9 mouse cellular contexts compared by ENCODE assay signal in the genomic region with DNA sequence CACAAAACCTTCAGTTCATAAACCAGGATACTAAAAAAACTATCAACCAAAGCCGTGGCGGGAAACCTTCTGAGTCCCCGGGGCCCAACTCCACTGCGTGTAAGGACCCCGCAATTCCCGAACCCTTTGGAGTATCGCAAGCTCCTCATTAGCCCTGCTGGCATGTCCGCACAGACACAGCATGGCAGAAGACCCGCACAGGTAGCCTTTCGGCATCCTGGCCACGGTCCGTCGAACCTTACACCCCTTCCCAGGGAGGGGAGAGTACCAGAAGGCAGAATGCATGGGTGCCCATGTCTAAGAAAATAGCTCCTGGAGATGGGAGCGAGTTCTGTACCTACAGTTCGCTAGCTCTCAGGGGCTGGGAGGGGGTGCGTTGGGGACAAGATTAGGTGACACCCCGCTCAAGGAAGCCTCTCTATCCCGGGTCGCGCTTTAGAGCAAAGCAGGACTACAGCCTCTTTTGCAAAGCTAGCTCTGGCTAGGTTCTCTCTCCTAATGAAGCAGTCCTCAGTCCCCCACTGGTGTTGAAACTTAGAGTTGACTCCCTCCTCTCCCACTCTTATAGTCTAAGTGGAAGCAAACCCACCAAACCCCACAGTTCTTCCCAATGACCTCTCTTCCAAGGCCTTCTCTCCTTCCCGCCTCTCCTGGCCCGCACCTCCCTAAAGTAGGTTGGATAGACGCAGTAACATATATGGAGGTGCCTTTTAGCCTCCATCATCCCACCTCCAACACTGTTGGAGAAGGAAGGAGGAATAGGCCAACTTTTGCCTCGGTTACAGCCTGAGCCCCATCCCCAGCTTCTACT. TPM values are rescaled to one million over a fixed set of nuclear protein-coding genes. Genes with fewer than 3 reads are reported as not detected.
A peak's percentile ranks its signal among the peaks of the same experiment; 100 is the strongest.
DNase-seq lines count a peak whose midpoint lies in the region; ATAC-seq lines count a peak whose summit lies in the region.
"Had no signal": no experiment of that assay in that cellular context is flagged by ENCODE, and none has a peak within 500 bp of the region (broad histone marks: within the 10 kb centered on the region; RNA-seq: fewer than 3 reads in every experiment).

No protein-coding gene starts in this region.

- no peak for ATAC-seq in heart, embryonic 14.5 days (ENCODE audit: insufficient number of reproducible peaks, insufficient read depth, low FRiP score, low read depth)
- no peak for ATAC-seq in embryonic facial prominence, embryonic 11.5 days (replicated peaks; ENCODE audit: insufficient number of reproducible peaks, low FRiP score, low TSS enrichment, low read depth)
- no peak for ATAC-seq in hindbrain, embryonic 16.5 days
- no peak for ATAC-seq in midbrain, embryonic 13.5 days
- no peak for ATAC-seq in megakaryocyte progenitor cell, adult 5-6 weeks (replicated peaks; ENCODE audit: poor library complexity)

- H3K4me3 ChIP-seq in heart, embryonic 14.5 days (ENCODE audit: control insufficient read depth in 1 of 2, insufficient read depth in 1 of 2, low read depth in 1 of 2, low read length in 2 of 2): peak overlapping the region; percentile 33 to 68
- peak overlapping the region; percentile 53 for H3K4me3 ChIP-seq in embryonic facial prominence, embryonic 11.5 days (ENCODE audit: low read depth, low read length)
- peak overlapping the region; percentile 17 for H3K4me3 ChIP-seq in hindbrain, embryonic 16.5 days (ENCODE audit: low read length)
- peak overlapping the region; percentile 30 for H3K4me3 ChIP-seq in midbrain, embryonic 13.5 days (replicated peaks)

- intact Hi-C loops in heart, postnatal 25 days (cut with DNase I): loop anchor here (5.0 to 10.0 kb wide), 7 partner anchors 87 to 397 kb away; no protein-coding TSS in a partner anchor

- peak overlapping the region; percentile 23 to 29; a peak in 2 of 4 replicates for H3K27ac ChIP-seq in heart, embryonic 14.5 days (replicated peaks in 1 of 2; ENCODE audit: control insufficient read depth in 1 of 2, insufficient read depth in 1 of 2, low read depth in 2 of 2, low read length in 2 of 2)
- H3K27ac ChIP-seq in embryonic facial prominence, embryonic 11.5 days (replicated peaks; ENCODE audit: low read depth, low read length): no peak overlapping the region
- no peak overlapping the region for H3K27ac ChIP-seq in hindbrain, embryonic 16.5 days (ENCODE audit: low read depth, low read length)
- H3K27ac ChIP-seq in midbrain, embryonic 13.5 days: no peak overlapping the region

- H3K36me3 ChIP-seq in heart, embryonic 14.5 days (ENCODE audit: control insufficient read depth, insufficient read depth, low read length): no peaks in the 10 kb centered on the region
- H3K36me3 ChIP-seq in embryonic facial prominence, embryonic 11.5 days (replicated peaks; ENCODE audit: control insufficient read depth, insufficient read depth, low read depth, low read length): no peaks in the 10 kb centered on the region
- H3K36me3 ChIP-seq in hindbrain, embryonic 16.5 days (ENCODE audit: control insufficient read depth, insufficient read depth, low read length): no peaks in the 10 kb centered on the region
- H3K36me3 ChIP-seq in midbrain, embryonic 13.5 days: no peaks in the 10 kb centered on the region

- H3K4me2 ChIP-seq in heart, embryonic 14.5 days (ENCODE audit: low read length): peak overlapping the region; percentile 92
- H3K4me2 ChIP-seq in embryonic facial prominence, embryonic 11.5 days (ENCODE audit: low read depth, low read length): peak overlapping the region; percentile 28
- peak overlapping the region; percentile 39 for H3K4me2 ChIP-seq in hindbrain, embryonic 16.5 days (ENCODE audit: low read length)
- H3K4me2 ChIP-seq in midbrain, embryonic 13.5 days (replicated peaks): peak overlapping the region; percentile 55

- WGBS in heart, embryonic 14.5 days: 6% methylated on average over 24 of the region's 24 CpGs
- 3% methylated on average over 24 of the region's 24 CpGs for WGBS in embryonic facial prominence, embryonic 11.5 days
- WGBS in hindbrain, embryonic 16.5 days: 8% methylated on average over 24 of the region's 24 CpGs
- 7% methylated on average over 24 of the region's 24 CpGs for WGBS in midbrain, embryonic 13.5 days

- H3K4me1 ChIP-seq in heart, embryonic 14.5 days (ENCODE audit: control insufficient read depth in 2 of 2, insufficient read depth in 2 of 2, low read length in 2 of 2): peaks cover 4 to 18% of the 10 kb centered on the region in 2 experiments; a peak in 3 of 4 replicates
- H3K4me1 ChIP-seq in embryonic facial prominence, embryonic 11.5 days (ENCODE audit: control insufficient read depth, insufficient read depth, low read length): no peaks in the 10 kb centered on the region
- peaks cover 30% of the 10 kb centered on the region for H3K4me1 ChIP-seq in hindbrain, embryonic 16.5 days (ENCODE audit: control insufficient read depth, insufficient read depth, low read depth, low read length)
- peaks cover 50% of the 10 kb centered on the region for H3K4me1 ChIP-seq in midbrain, embryonic 13.5 days (replicated peaks)

- H3K9ac ChIP-seq in heart, embryonic 14.5 days (ENCODE audit: low read length): peak overlapping the region; percentile 76
- peak overlapping the region; percentile 46 for H3K9ac ChIP-seq in embryonic facial prominence, embryonic 11.5 days (replicated peaks; ENCODE audit: low read length)
- no peak overlapping the region for H3K9ac ChIP-seq in hindbrain, embryonic 16.5 days (ENCODE audit: low read depth, low read length)
- no peak overlapping the region; the same call in 1 of the 2 replicates for H3K9ac ChIP-seq in midbrain, embryonic 13.5 days (replicated peaks)

- peaks cover 37% of the 10 kb centered on the region for H3K27me3 ChIP-seq in heart, embryonic 14.5 days (ENCODE audit: control insufficient read depth, insufficient read depth, low read length)
- peaks cover 11% of the 10 kb centered on the region for H3K27me3 ChIP-seq in embryonic facial prominence, embryonic 11.5 days (ENCODE audit: control insufficient read depth, insufficient read depth, low read length)
- H3K27me3 ChIP-seq in hindbrain, embryonic 16.5 days (replicated peaks; ENCODE audit: control insufficient read depth, insufficient read depth, low read length): peaks cover 44% of the 10 kb centered on the region
- H3K27me3 ChIP-seq in midbrain, embryonic 13.5 days: peaks cover 90% of the 10 kb centered on the region

- DNase-seq in heart, postnatal 25 days (ENCODE audit: low spot score): no peak
- no peak for DNase-seq in embryonic facial prominence, embryonic 11.5 days (ENCODE audit: low spot score)
- no peak for DNase-seq in adrenal gland, adult 8-10 months
- DNase-seq in cerebellum, postnatal 4 days (ENCODE audit: low spot score in 2 of 2): no peak

- H3K9me3 ChIP-seq in heart, embryonic 14.5 days (ENCODE audit: control insufficient read depth, low read length): no peaks in the 10 kb centered on the region
- H3K9me3 ChIP-seq in embryonic facial prominence, embryonic 11.5 days (replicated peaks; ENCODE audit: control insufficient read depth, low read length): no peaks in the 10 kb centered on the region
- no peaks in the 10 kb centered on the region for H3K9me3 ChIP-seq in hindbrain, embryonic 16.5 days (ENCODE audit: control insufficient read depth, low read length)
- H3K9me3 ChIP-seq in midbrain, embryonic 13.5 days: no peaks in the 10 kb centered on the region

RNA-seq across cellular contexts. Expression of a gene that starts 0.8 kb away (rescaled TPM):
- polyA plus RNA-seq in heart, embryonic 14.5 days (2014; fragmentation: Nextera tagmentation; extraction: Ambion mirVana): 14.9 and 20.4 TPM in 2 replicates
- total RNA-seq in heart, postnatal 25 days (2021): 10 to 100 TPM in 1 of 2 experiments, 1 to 10 TPM in 1; 9.7 to 15.9 TPM
- polyA plus RNA-seq in embryonic facial prominence, embryonic 11.5 days (2014; fragmentation: Nextera tagmentation; extraction: Ambion mirVana): 19.5 and 34.6 TPM in 2 replicates
- polyA plus RNA-seq in hindbrain, embryonic 16.5 days (2015; fragmentation: Nextera tagmentation; extraction: Ambion mirVana): 5.4 and 7.5 TPM in 2 replicates
- polyA plus RNA-seq in midbrain, embryonic 13.5 days (2015; fragmentation: Nextera tagmentation; extraction: Ambion mirVana): 2.6 and 5.7 TPM in 2 replicates
- total RNA-seq in adrenal gland, adult 8-10 months (2022): 10 to 100 TPM in 3 of 4 experiments, 1 to 10 TPM in 1; 9.5 to 20.1 (median 14.0) TPM
- not detected in 2 replicates for total RNA-seq in megakaryocyte progenitor cell, adult 5-6 weeks (2015)
- total RNA-seq in megakaryocyte progenitor cell, adult 5-6 weeks (2017): not detected in 2 replicates

RNA-seq across cellular contexts. Expression of a gene that starts 10.4 kb away (rescaled TPM):
- polyA plus RNA-seq in heart, embryonic 14.5 days (2014; fragmentation: Nextera tagmentation; extraction: Ambion mirVana): not detected in 2 replicates
- total RNA-seq in heart, postnatal 25 days (2021): not detected
- not detected in 2 replicates for polyA plus RNA-seq in embryonic facial prominence, embryonic 11.5 days (2014; fragmentation: Nextera tagmentation; extraction: Ambion mirVana)
- polyA plus RNA-seq in hindbrain, embryonic 16.5 days (2015; fragmentation: Nextera tagmentation; extraction: Ambion mirVana): not detected in 2 replicates
- polyA plus RNA-seq in midbrain, embryonic 13.5 days (2015; fragmentation: Nextera tagmentation; extraction: Ambion mirVana): not detected in 2 replicates
- not detected for total RNA-seq in adrenal gland, adult 8-10 months (2022)
- total RNA-seq in megakaryocyte progenitor cell, adult 5-6 weeks (2015): not detected in 2 replicates
- not detected in 2 replicates for total RNA-seq in megakaryocyte progenitor cell, adult 5-6 weeks (2017)
- total RNA-seq: heart, postnatal 36 days had no signal

Comparison
In these comparisons a context has a peak if more than half of its experiments do, and no peak if none do; other contexts are left out.
1. H3K27ac ChIP-seq: peak in heart, embryonic 14.5 days (2 of 2); none in embryonic facial prominence, embryonic 11.5 days (single experiment), hindbrain, embryonic 16.5 days (single experiment) and midbrain, embryonic 13.5 days (single experiment).
2. H3K4me2 ChIP-seq: peak in every context shown above with its lines; median percentile 92 in heart, embryonic 14.5 days; 55 in midbrain, embryonic 13.5 days; 39 in hindbrain, embryonic 16.5 days; 28 in embryonic facial prominence, embryonic 11.5 days.
3. H3K9ac ChIP-seq: peak in heart, embryonic 14.5 days (single experiment) and embryonic facial prominence, embryonic 11.5 days (single experiment); none in hindbrain, embryonic 16.5 days (single experiment) and midbrain, embryonic 13.5 days (single experiment).
4. Peak in every context shown above with its lines, with median percentiles within 50 percentile points of each other: H3K4me3 ChIP-seq.